Mouse (Mus musculus): ENCODE results near the gene Cacna1d.

The Cacna1d gene

GRCm38 (mm10) chr14:30491342-30491741, at the start of gene Cacna1d:
Gene Cacna1d, minus strand, starts transcription at chr14:30491455.
- DNase-seq (ENCODE audit: low spot score in 2 of 2), result no peak

- no peak for DNase-seq (ENCODE audit: low spot score in 2 of 2)
Observed at GRCm38 (mm10) chr14:30533780-30534450, 42.7 kb upstream of the Cacna1d start.

- no peak for DNase-seq (ENCODE audit: low spot score in 2 of 2)
Observed at GRCm38 (mm10) chr14:30531896-30532295, 40.6 kb upstream of the Cacna1d start.

- DNase-seq (ENCODE audit: low spot score in 2 of 2), result no peak
Observed at GRCm38 (mm10) chr14:30531431-30531830, 40.2 kb upstream of the Cacna1d start.

- no peak for DNase-seq (ENCODE audit: low spot score in 2 of 2)
Observed at GRCm38 (mm10) chr14:30530726-30531269, 39.5 kb upstream of the Cacna1d start.

- no peak for DNase-seq (ENCODE audit: low spot score in 2 of 2)
Observed at GRCm38 (mm10) chr14:30529454-30529853, 38.2 kb upstream of the Cacna1d start.

- no peak for DNase-seq (ENCODE audit: low spot score in 2 of 2)
Observed at GRCm38 (mm10) chr14:30528961-30529360, 37.7 kb upstream of the Cacna1d start.

- no peak for DNase-seq (ENCODE audit: low spot score in 2 of 2)
Observed at GRCm38 (mm10) chr14:30528392-30528791, 37.1 kb upstream of the Cacna1d start.

- DNase-seq (ENCODE audit: low spot score in 2 of 2), result no peak
Observed at GRCm38 (mm10) chr14:30523356-30523755, 32.1 kb upstream of the Cacna1d start.

- DNase-seq (ENCODE audit: low spot score in 2 of 2), result no peak
Observed at GRCm38 (mm10) chr14:30519323-30519722, 28.1 kb upstream of the Cacna1d start.

- no peak for DNase-seq (ENCODE audit: low spot score in 2 of 2)
Observed at GRCm38 (mm10) chr14:30515931-30516723, 24.9 kb upstream of the Cacna1d start.

- DNase-seq (ENCODE audit: low spot score in 2 of 2), result no peak
Observed at GRCm38 (mm10) chr14:30512896-30513295, 21.6 kb upstream of the Cacna1d start.

- DNase-seq (ENCODE audit: low spot score in 2 of 2), result no peak
Observed at GRCm38 (mm10) chr14:30510214-30510763, 19.0 kb upstream of the Cacna1d start.

- no peak for DNase-seq (ENCODE audit: low spot score in 2 of 2)
Observed at GRCm38 (mm10) chr14:30504990-30505389, 13.7 kb upstream of the Cacna1d start.

GRCm38 (mm10) chr14:30498202-30498601, 6.9 kb upstream of the Cacna1d start:
- DNase-seq (ENCODE audit: low spot score in 2 of 2), result no peak

- no peak for DNase-seq (ENCODE audit: low spot score in 2 of 2)
Observed at GRCm38 (mm10) chr14:30494998-30495397, 3.7 kb upstream of the Cacna1d start.

GRCm38 (mm10) chr14:30493276-30493675, 2.0 kb upstream of the Cacna1d start:
- DNase-seq (ENCODE audit: low spot score in 2 of 2), result no peak

- DNase-seq (ENCODE audit: low spot score in 2 of 2), result peak; percentile 95 to 97
Observed at GRCm38 (mm10) chr14:30479361-30479948, 11.8 kb downstream of the Cacna1d start, which contains the start of gene Dcp1a. Gene Dcp1a, plus strand, starts transcription at chr14:30479535.

- no peak for DNase-seq (ENCODE audit: low spot score in 2 of 2)
Observed at GRCm38 (mm10) chr14:30474416-30474815, 16.8 kb downstream of the Cacna1d start.

- no peak for DNase-seq (ENCODE audit: low spot score in 2 of 2)
Observed at GRCm38 (mm10) chr14:30473605-30474004, 17.6 kb downstream of the Cacna1d start.

- no peak for DNase-seq (ENCODE audit: low spot score in 2 of 2)
Observed at GRCm38 (mm10) chr14:30463312-30463711, 27.9 kb downstream of the Cacna1d start.

- DNase-seq (ENCODE audit: low spot score in 2 of 2), result peak; percentile 51 to 72
Observed at GRCm38 (mm10) chr14:30459891-30460523, 31.2 kb downstream of the Cacna1d start.
